Mouse (Mus musculus): ENCODE results near the gene Ldhd. TPM values are rescaled to one million over a fixed set of nuclear protein-coding genes. Genes with fewer than 3 reads are reported as not detected.

Gene Ldhd
- polyA plus RNA-seq, 1 experiment from 2014 or later = 0.93 TPM

DNA sequence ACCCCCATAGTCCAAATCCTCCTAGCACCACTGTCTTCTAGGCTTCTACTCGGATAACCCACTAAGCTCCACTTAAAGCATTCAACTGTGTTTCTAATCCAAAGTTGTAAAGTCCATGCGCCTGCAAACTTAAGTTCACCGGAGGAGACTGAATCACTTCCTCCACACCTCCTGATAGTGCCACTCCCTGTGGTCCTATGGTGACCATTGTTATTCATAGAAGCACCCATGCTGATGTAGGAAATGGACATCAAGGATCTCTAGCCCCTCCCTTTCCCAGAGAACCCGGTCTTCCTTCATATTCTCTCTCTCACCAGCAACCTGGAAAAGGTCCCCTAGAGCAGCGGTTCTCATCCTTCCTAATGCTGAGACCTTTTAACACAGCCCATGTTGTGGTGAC is 17.0 kb downstream of the Ldhd start:
- no peaks in the 10 kb centered on the region for H3K27me3 ChIP-seq (replicated peaks)
- 0 out of 2 replicates have a peak, but pooled peaks cover 3% of the 10 kb centered on the region for H3K36me3 ChIP-seq
- H3K4me2 ChIP-seq = no peak overlapping the region
- peaks cover 8% of the 10 kb centered on the region; the same call in 1 of the 2 replicates for H3K4me1 ChIP-seq
- no peak overlapping the region for H3K4me3 ChIP-seq (replicated peaks)
- no peak for ATAC-seq (ENCODE audit: low FRiP score)
- H3K9me3 ChIP-seq (replicated peaks) = no peaks in the 10 kb centered on the region
- WGBS = 75% methylated on average over 5 of the region's 5 CpGs
- H3K27ac ChIP-seq (replicated peaks) = no peak overlapping the region
- no peak overlapping the region for H3K9ac ChIP-seq (replicated peaks)

GRCm38 (mm10) chr8:111607414-111607813 is 22.8 kb downstream of the Ldhd start:
- Histone ChIP-seq H3K4me2 (no peak overlapping the region), H3K27ac (replicated peaks) (no peak overlapping the region), H3K27me3 (replicated peaks) (no peaks in the 10 kb centered on the region), H3K4me1 (peaks cover 3% of the 10 kb centered on the region), H3K4me3 (replicated peaks) (no peak overlapping the region), H3K9me3 (replicated peaks) (no peaks in the 10 kb centered on the region), H3K9ac (replicated peaks) (no peak overlapping the region), H3K36me3 (peaks cover 3% of the 10 kb centered on the region; the same call in 1 of the 2 replicates)
- no peak for ATAC-seq (ENCODE audit: low FRiP score)
- 93% methylated on average over 7 of the region's 7 CpGs for WGBS

DNA sequence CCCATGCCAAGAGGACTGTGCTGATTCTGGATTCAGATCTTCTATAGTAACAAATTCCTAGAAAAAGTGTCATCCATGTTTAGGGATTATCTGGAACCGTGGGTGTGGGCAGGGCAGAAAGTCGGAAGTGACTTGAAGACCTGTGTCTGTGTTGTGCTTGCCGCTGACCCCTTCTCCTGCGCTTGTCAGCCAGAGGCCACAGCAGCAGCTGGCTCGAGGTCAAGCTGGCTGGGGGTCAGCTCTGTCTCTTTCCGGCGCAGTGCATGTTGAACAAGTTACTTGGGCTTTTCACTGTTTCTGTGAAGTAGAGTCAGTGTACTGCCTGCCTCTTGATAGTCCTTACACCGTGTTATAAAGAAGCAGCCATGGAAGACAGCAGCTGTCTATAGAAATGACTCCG is 23.2 kb downstream of the Ldhd start:
- Histone ChIP-seq H3K4me3 (replicated peaks) (no peak overlapping the region), H3K9ac (replicated peaks) (no peak overlapping the region), H3K4me2 (no peak overlapping the region), H3K9me3 (replicated peaks) (no peaks in the 10 kb centered on the region), H3K36me3 (no peaks in the 10 kb centered on the region; the same call in 1 of the 2 replicates), H3K27ac (replicated peaks) (no peak overlapping the region), H3K27me3 (replicated peaks) (no peaks in the 10 kb centered on the region), H3K4me1 (peaks cover 6% of the 10 kb centered on the region)
- no peak for ATAC-seq (ENCODE audit: low FRiP score)
- 88% methylated on average over 9 of the region's 9 CpGs for WGBS

DNA sequence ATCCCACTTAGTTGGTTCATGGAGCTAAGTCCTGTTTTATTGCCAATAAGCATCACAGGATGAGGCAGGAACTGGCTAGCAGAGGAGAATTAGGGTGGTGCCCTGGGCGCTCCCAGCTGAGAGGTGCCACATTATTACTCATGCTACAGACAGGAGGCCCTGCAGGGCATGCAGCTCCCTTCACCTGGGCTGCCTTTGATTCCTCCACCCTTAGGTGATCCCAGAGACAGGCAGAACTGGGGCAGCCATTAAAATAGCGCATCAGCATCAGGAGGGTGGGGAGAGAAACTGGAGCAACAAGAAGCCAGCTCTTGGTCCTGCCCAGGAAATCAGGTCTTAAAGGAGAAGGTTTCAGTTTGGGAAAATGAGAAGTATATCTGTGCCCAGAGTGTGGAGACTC is 25.2 kb downstream of the Ldhd start:
- H3K4me1 ChIP-seq = peaks cover 10% of the 10 kb centered on the region
- 0 out of 2 replicates have a peak overlapping the region, but pooled peaks have one; percentile 5 for H3K27ac ChIP-seq (replicated peaks)
- WGBS = 91% methylated on average over 2 of the region's 2 CpGs
- H3K27me3 ChIP-seq (replicated peaks) = no peaks in the 10 kb centered on the region
- no peak overlapping the region for H3K9ac ChIP-seq (replicated peaks)
- no peaks in the 10 kb centered on the region for H3K9me3 ChIP-seq (replicated peaks)
- H3K36me3 ChIP-seq = no peaks in the 10 kb centered on the region; the same call in 1 of the 2 replicates
- no peak for ATAC-seq (ENCODE audit: low FRiP score)
- H3K4me3 ChIP-seq (replicated peaks) = no peak overlapping the region
- H3K4me2 ChIP-seq = no peak overlapping the region

GRCm38 (mm10) chr8:111602050-111602449 is 28.1 kb downstream of the Ldhd start:
- H3K27ac ChIP-seq (replicated peaks) = no peak overlapping the region
- H3K9ac ChIP-seq (replicated peaks) = no peak overlapping the region
- no peak overlapping the region for H3K4me3 ChIP-seq (replicated peaks)
- ATAC-seq (ENCODE audit: low FRiP score) = no peak
- no peaks in the 10 kb centered on the region; the same call in 1 of the 2 replicates for H3K36me3 ChIP-seq
- H3K4me1 ChIP-seq = peaks cover 30% of the 10 kb centered on the region
- H3K9me3 ChIP-seq (replicated peaks) = no peaks in the 10 kb centered on the region
- WGBS = 98% methylated on average over 4 of the region's 4 CpGs
- no peak overlapping the region for H3K4me2 ChIP-seq
- H3K27me3 ChIP-seq (replicated peaks) = no peaks in the 10 kb centered on the region

- 81% methylated on average over 9 of the region's 9 CpGs for WGBS
- H3K27ac ChIP-seq (replicated peaks) = no peak overlapping the region
- no peaks in the 10 kb centered on the region for H3K27me3 ChIP-seq (replicated peaks)
- no peak overlapping the region for H3K4me3 ChIP-seq (replicated peaks)
- no peaks in the 10 kb centered on the region for H3K9me3 ChIP-seq (replicated peaks)
- H3K4me2 ChIP-seq = no peak overlapping the region
- ATAC-seq (ENCODE audit: low FRiP score) = no peak
- H3K4me1 ChIP-seq = peaks cover 49% of the 10 kb centered on the region
- H3K9ac ChIP-seq (replicated peaks) = no peak overlapping the region
- no peaks in the 10 kb centered on the region; the same call in 1 of the 2 replicates for H3K36me3 ChIP-seq
Observed at GRCm38 (mm10) chr8:111599707-111600444, 30.3 kb downstream of the Ldhd start.

- Histone ChIP-seq H3K4me3 (replicated peaks) (no peak overlapping the region), H3K9me3 (replicated peaks) (no peaks in the 10 kb centered on the region), H3K9ac (replicated peaks) (no peak overlapping the region), H3K36me3 (no peaks in the 10 kb centered on the region), H3K4me1 (peaks cover 69% of the 10 kb centered on the region), H3K4me2 (no peak overlapping the region), H3K27me3 (replicated peaks) (no peaks in the 10 kb centered on the region), H3K27ac (replicated peaks) (peak overlapping the region; percentile 60)
- no peak for ATAC-seq (ENCODE audit: low FRiP score)
- 32% methylated on average over 1 of the region's 1 CpGs for WGBS
Observed at GRCm38 (mm10) chr8:111597310-111597709, 32.9 kb downstream of the Ldhd start.

DNA sequence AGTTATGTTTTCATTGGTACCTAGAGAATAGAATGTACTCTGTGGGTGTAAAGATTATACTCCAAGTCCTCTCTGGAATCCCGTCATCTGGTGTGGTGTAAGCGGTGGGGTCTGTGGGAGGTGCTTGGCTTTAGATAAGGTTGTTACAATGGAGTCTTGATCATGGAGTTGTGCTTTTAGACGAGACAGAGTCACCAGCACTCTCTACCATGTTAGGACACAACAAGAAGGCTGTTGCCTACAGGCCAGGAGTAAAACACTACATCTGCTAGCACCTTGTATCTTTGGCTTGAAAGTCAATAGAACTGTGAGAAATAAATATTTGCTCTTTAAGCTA is 33.7 kb downstream of the Ldhd start:
- peak overlapping the region; percentile 43 for H3K27ac ChIP-seq (replicated peaks)
- no peak overlapping the region for H3K9ac ChIP-seq (replicated peaks)
- H3K4me2 ChIP-seq = no peak overlapping the region
- no peak for ATAC-seq (ENCODE audit: low FRiP score)
- no peaks in the 10 kb centered on the region for H3K9me3 ChIP-seq (replicated peaks)
- 56% methylated on average over 3 of the region's 3 CpGs for WGBS
- H3K4me3 ChIP-seq (replicated peaks) = no peak overlapping the region
- H3K4me1 ChIP-seq = peaks cover 68% of the 10 kb centered on the region
- no peaks in the 10 kb centered on the region for H3K36me3 ChIP-seq
- no peaks in the 10 kb centered on the region for H3K27me3 ChIP-seq (replicated peaks)

GRCm38 (mm10) chr8:111595712-111596484 is 34.3 kb downstream of the Ldhd start:
- Histone ChIP-seq H3K9ac (replicated peaks) (no peak overlapping the region), H3K27me3 (replicated peaks) (no peaks in the 10 kb centered on the region), H3K36me3 (no peaks in the 10 kb centered on the region), H3K9me3 (replicated peaks) (no peaks in the 10 kb centered on the region), H3K27ac (replicated peaks) (peak overlapping the region; percentile 43; the same call in 1 of the 2 replicates), H3K4me2 (no peak overlapping the region), H3K4me1 (peaks cover 72% of the 10 kb centered on the region), H3K4me3 (replicated peaks) (no peak overlapping the region)
- ATAC-seq (ENCODE audit: low FRiP score) = no peak
- WGBS = 86% methylated on average over 15 of the region's 15 CpGs

GRCm38 (mm10) chr8:111594951-111595350 is 35.2 kb downstream of the Ldhd start:
- Histone ChIP-seq H3K27me3 (replicated peaks) (no peaks in the 10 kb centered on the region), H3K4me2 (no peak overlapping the region), H3K9me3 (replicated peaks) (no peaks in the 10 kb centered on the region), H3K27ac (replicated peaks) (no peak overlapping the region), H3K9ac (replicated peaks) (no peak overlapping the region), H3K4me3 (replicated peaks) (no peak overlapping the region), H3K36me3 (no peaks in the 10 kb centered on the region), H3K4me1 (peaks cover 76% of the 10 kb centered on the region)
- 75% methylated on average over 2 of the region's 2 CpGs for WGBS
- no peak for ATAC-seq (ENCODE audit: low FRiP score)

- H3K4me2 ChIP-seq = no peak overlapping the region
- no peak overlapping the region for H3K4me3 ChIP-seq (replicated peaks)
- no peak for ATAC-seq (ENCODE audit: low FRiP score)
- no peak overlapping the region for H3K9ac ChIP-seq (replicated peaks)
- peak overlapping the region; percentile 33; the same call in 1 of the 2 replicates for H3K27ac ChIP-seq (replicated peaks)
- no peaks in the 10 kb centered on the region for H3K27me3 ChIP-seq (replicated peaks)
- 82% methylated on average over 3 of the region's 3 CpGs for WGBS
- H3K4me1 ChIP-seq = peaks cover 77% of the 10 kb centered on the region
- no peaks in the 10 kb centered on the region for H3K9me3 ChIP-seq (replicated peaks)
- no peaks in the 10 kb centered on the region for H3K36me3 ChIP-seq
Observed at GRCm38 (mm10) chr8:111594044-111594840, 35.9 kb downstream of the Ldhd start.

Measured in neural tube, embryonic 15.5 days (tissue).